Mouse (Mus musculus) ovary, adult 2 months (tissue): Measurements from ENCODE around the gene Olfr299. TPM values are rescaled to one million over a fixed set of nuclear protein-coding genes. Genes with fewer than 3 reads are reported as not detected.

Experiments used
- polyA plus RNA-seq: library from polyadenylated mRNA; depleted of rRNA; stranded (reverse); fragments of >200 nt; gene quantifications from 2 replicates; pipeline ENCODE4 v1.2.3, GENCODE M21; 2012; rRNA removed

The Olfr299 gene
- not detected in 2 replicates for polyA plus RNA-seq

GRCm38 (mm10) chr7:86459621-86460020 is at the start of gene Olfr299:
TSS of gene Olfr299 (plus strand) at chr7:86459921.

GRCm38 (mm10) chr7:86492384-86492783 is 32.7 kb downstream of the Olfr299 start, which contains the start of gene Olfr298:
TSS of gene Olfr298 (minus strand) at chr7:86492484.

Other genes starting within 250 kb of the Olfr299 start
- not detected in 2 replicates for gene Vmn2r76, start 213.6 kb upstream of the Olfr299 start, polyA plus RNA-seq
- gene Olfr310, start 182.7 kb upstream of the Olfr299 start, polyA plus RNA-seq: not detected in 2 replicates
- not detected in 2 replicates for gene Olfr309, start 146.2 kb upstream of the Olfr299 start, polyA plus RNA-seq
- gene Olfr308, start 134.3 kb upstream of the Olfr299 start, polyA plus RNA-seq: not detected in 2 replicates
- gene Olfr307, start 122.3 kb upstream of the Olfr299 start, polyA plus RNA-seq: not detected in 2 replicates
- gene Olfr305, start 93.0 kb upstream of the Olfr299 start, polyA plus RNA-seq: not detected in 2 replicates
- not detected in 2 replicates for gene Olfr304, start 73.3 kb upstream of the Olfr299 start, polyA plus RNA-seq
- not detected in 2 replicates for gene Olfr303, start 62.1 kb upstream of the Olfr299 start, polyA plus RNA-seq
- not detected in 2 replicates for gene Olfr301, start 56.1 kb upstream of the Olfr299 start, polyA plus RNA-seq
- gene Olfr298, start 32.6 kb downstream of the Olfr299 start, polyA plus RNA-seq: not detected in 2 replicates
- gene Olfr297, start 60.0 kb downstream of the Olfr299 start, polyA plus RNA-seq: not detected in 2 replicates
- gene Olfr295, start 123.9 kb downstream of the Olfr299 start, polyA plus RNA-seq: not detected in 2 replicates
- not detected in 2 replicates for gene Olfr294, start 156.7 kb downstream of the Olfr299 start, polyA plus RNA-seq
- not detected in 2 replicates for gene Olfr293, start 189.1 kb downstream of the Olfr299 start, polyA plus RNA-seq
- not detected in 2 replicates for gene Olfr292, start 228.4 kb downstream of the Olfr299 start, polyA plus RNA-seq